ENCODE assay signal across 26 mouse cellular contexts in the genomic region with DNA sequence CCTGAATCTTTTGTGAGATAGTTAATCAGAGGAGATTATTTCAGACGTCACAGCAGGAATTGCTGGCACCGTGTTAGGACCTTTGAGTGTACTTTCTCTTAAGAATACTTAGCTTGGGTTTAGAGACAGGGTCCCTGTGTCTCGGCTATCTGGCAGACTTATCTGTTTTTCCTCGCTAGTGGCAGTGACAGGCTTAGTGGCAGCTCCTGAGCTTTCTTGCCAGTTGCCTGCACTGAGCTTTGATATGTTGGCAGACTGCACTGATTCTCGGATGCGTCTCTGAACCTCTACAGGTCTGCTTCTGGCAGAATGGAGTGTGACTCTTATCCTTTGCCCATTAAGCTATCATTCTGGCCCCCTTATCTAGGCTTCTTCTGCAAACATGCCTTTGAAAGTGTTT. TPM values are rescaled to one million over a fixed set of nuclear protein-coding genes. Genes with fewer than 3 reads are reported as not detected.
A peak's percentile ranks its signal among the peaks of the same experiment; 100 is the strongest.
DNase-seq lines count a peak whose midpoint lies in the region; ATAC-seq and TF ChIP-seq lines count a peak whose summit lies in the region.
"Had no signal": no experiment of that assay in that cellular context is flagged by ENCODE, and none has a peak within 500 bp of the region (broad histone marks: within the 10 kb centered on the region; RNA-seq: fewer than 3 reads in every experiment).

No protein-coding gene starts in this region.

- 28% methylated on average over 6 of the region's 6 CpGs for WGBS in heart, embryonic 10.5 days
- 25% methylated on average over 6 of the region's 6 CpGs for WGBS in heart, embryonic 15.5 days

- H3K36me3 ChIP-seq in heart, embryonic 10.5 days = peaks cover 40% of the 10 kb centered on the region
- H3K36me3 ChIP-seq in heart, embryonic 15.5 days = peaks cover 15% of the 10 kb centered on the region; the same call in 1 of the 2 replicates

- peak overlapping the region; percentile 29 for H3K4me2 ChIP-seq in heart, embryonic 15.5 days
- H3K4me2 ChIP-seq: embryonic facial prominence, embryonic 15.5 days; kidney, embryonic 15.5 days; limb, embryonic 12.5 days; liver, embryonic 15.5 days; lung, embryonic 15.5 days; midbrain, embryonic 12.5 days; neural tube, embryonic 13.5 days had no signal

- peak; percentile 29 to 65 for DNase-seq in cerebellum, postnatal 14 days
- no peak for DNase-seq in heart, embryonic 10.5 days (ENCODE audit: low spot score)
- no peak for DNase-seq in heart, adult 9 months (ENCODE audit: low spot score in 2 of 2)
- DNase-seq in heart, adult 8-10 months (ENCODE audit: low spot score) = no peak
- peak; percentile 66 for DNase-seq in brain, embryonic 14.5 days (ENCODE audit: low read depth)
- DNase-seq in layer of hippocampus, postnatal 14 days (ENCODE audit: low spot score in 2 of 2) = no peak
- DNase-seq: adrenal gland, postnatal 10 days; cerebellum, adult 18-20 months; gastrocnemius, postnatal 10 days; kidney, adult 18-20 months; kidney, postnatal 25 days; lung, postnatal 36 days had no signal

- H3K9ac ChIP-seq in heart, embryonic 15.5 days = no peak overlapping the region
- H3K9ac ChIP-seq: embryonic facial prominence, embryonic 15.5 days; kidney, embryonic 15.5 days; limb, embryonic 12.5 days; liver, embryonic 15.5 days; lung, embryonic 15.5 days; midbrain, embryonic 12.5 days; neural tube, embryonic 13.5 days had no signal

- ATAC-seq in cerebellum, adult (ENCODE audit: insufficient number of reproducible peaks, low FRiP score, low TSS enrichment) = no peak
- ATAC-seq in heart, embryonic 15.5 days (replicated peaks; ENCODE audit: insufficient number of reproducible peaks, insufficient read depth, low FRiP score, low read depth) = peak; percentile 61; the same call in 1 of the 2 replicates
- ATAC-seq: hindbrain, embryonic 16.5 days; Patski had no signal

- H3K4me3 ChIP-seq in heart, embryonic 10.5 days = peak overlapping the region; percentile 24; the same call in 1 of the 2 replicates
- H3K4me3 ChIP-seq in heart, embryonic 15.5 days = no peak overlapping the region
- H3K4me3 ChIP-seq: embryonic facial prominence, embryonic 10.5 days; embryonic facial prominence, embryonic 15.5 days; kidney, embryonic 15.5 days; left cerebral cortex, adult 2 months; limb, embryonic 12.5 days; liver, embryonic 15.5 days; lung, embryonic 15.5 days; midbrain, embryonic 12.5 days; neural tube, embryonic 13.5 days had no signal

- no peak for TF ChIP-seq POLR2A in brain, embryonic 14.5 days (IDR thresholded peaks at IDR 0.05; ENCODE audit: borderline replicate concordance, extremely low read depth, insufficient read depth, insufficient read length, poor library complexity, severe bottlenecking)

- no peaks in the 10 kb centered on the region for H3K9me3 ChIP-seq in heart, embryonic 10.5 days
- H3K9me3 ChIP-seq in heart, embryonic 15.5 days (replicated peaks) = no peaks in the 10 kb centered on the region
- H3K9me3 ChIP-seq: embryonic facial prominence, embryonic 10.5 days; embryonic facial prominence, embryonic 15.5 days; G1E; kidney, embryonic 15.5 days; limb, embryonic 12.5 days; liver, embryonic 15.5 days; lung, embryonic 15.5 days; midbrain, embryonic 12.5 days; neural tube, embryonic 13.5 days had no signal

- H3K4me1 ChIP-seq in heart, embryonic 10.5 days = peaks cover 33% of the 10 kb centered on the region
- H3K4me1 ChIP-seq in heart, embryonic 15.5 days (replicated peaks) = peaks cover 48% of the 10 kb centered on the region
- H3K4me1 ChIP-seq: embryonic facial prominence, embryonic 10.5 days; embryonic facial prominence, embryonic 15.5 days; kidney, embryonic 15.5 days; limb, embryonic 12.5 days; midbrain, embryonic 12.5 days; neural tube, embryonic 13.5 days had no signal

- H3K27me3 ChIP-seq in heart, embryonic 10.5 days (ENCODE audit: insufficient read depth, poor library complexity, severe bottlenecking) = no peaks in the 10 kb centered on the region
- no peaks in the 10 kb centered on the region for H3K27me3 ChIP-seq in heart, embryonic 15.5 days
- H3K27me3 ChIP-seq: embryonic facial prominence, embryonic 15.5 days; kidney, embryonic 15.5 days; limb, embryonic 12.5 days; liver, embryonic 15.5 days; lung, embryonic 15.5 days; midbrain, embryonic 12.5 days; neural tube, embryonic 13.5 days; Patski had no signal

- no peak for TF ChIP-seq CTCF in brain, embryonic 14.5 days (IDR thresholded peaks at IDR 0.05; ENCODE audit: borderline replicate concordance, extremely low read depth, insufficient read depth, insufficient read length)

- peak overlapping the region; percentile 77; the same call in 1 of the 2 replicates for H3K27ac ChIP-seq in heart, embryonic 10.5 days
- H3K27ac ChIP-seq in heart, embryonic 15.5 days = peak overlapping the region; percentile 64
- H3K27ac ChIP-seq: embryonic facial prominence, embryonic 10.5 days; embryonic facial prominence, embryonic 15.5 days; kidney, embryonic 15.5 days; left cerebral cortex, adult 2 months; limb, embryonic 12.5 days; liver, embryonic 15.5 days; lung, embryonic 15.5 days; midbrain, embryonic 12.5 days; neural tube, embryonic 13.5 days had no signal

RNA-seq across cellular contexts. Expression of gene Cacna1d, which starts 3.7 kb away (rescaled TPM):
- polyA plus RNA-seq in heart, embryonic 10.5 days (2016; fragmentation: Nextera tagmentation; extraction: Ambion mirVana) = 8.5 and 12.8 TPM in 2 replicates
- 5.3 and 7.2 TPM in 2 replicates for polyA plus RNA-seq in heart, embryonic 15.5 days (2015; fragmentation: Nextera tagmentation; extraction: Ambion mirVana)
- 1 to 10 TPM; 1.9 to 2.8 (median 2.4) TPM for total RNA-seq in heart, adult 8-10 months (2022)
- 29.9 and 34.7 TPM in 2 replicates for polyA plus RNA-seq in brain, embryonic 14.5 days (2012; rRNA removed)
- total RNA-seq in layer of hippocampus, postnatal 14 days (2021) = 10 to 100 TPM; 49.8 to 56.7 TPM

RNA-seq across cellular contexts. Expression of gene Dcp1a, which starts 15.7 kb away (rescaled TPM):
- polyA plus RNA-seq in heart, embryonic 10.5 days (2016; fragmentation: Nextera tagmentation; extraction: Ambion mirVana) = 24.2 and 24.8 TPM in 2 replicates
- polyA plus RNA-seq in heart, embryonic 15.5 days (2015; fragmentation: Nextera tagmentation; extraction: Ambion mirVana) = 13.3 and 17.7 TPM in 2 replicates
- 10 to 100 TPM in 2 of 4 experiments, 1 to 10 TPM in 2; 9.0 to 11.3 (median 10.5) TPM for total RNA-seq in heart, adult 8-10 months (2022)
- 33.5 and 35.4 TPM in 2 replicates for polyA plus RNA-seq in brain, embryonic 14.5 days (2012; rRNA removed)
- 10 to 100 TPM; 19.3 to 21.5 TPM for total RNA-seq in layer of hippocampus, postnatal 14 days (2021)

RNA-seq across cellular contexts. Expression of gene Tkt, which starts 53.2 kb away (rescaled TPM):
- 122 and 199 TPM in 2 replicates for polyA plus RNA-seq in heart, embryonic 10.5 days (2016; fragmentation: Nextera tagmentation; extraction: Ambion mirVana)
- 65.8 and 112 TPM in 2 replicates for polyA plus RNA-seq in heart, embryonic 15.5 days (2015; fragmentation: Nextera tagmentation; extraction: Ambion mirVana)
- total RNA-seq in heart, adult 8-10 months (2022) = 10 to 100 TPM; 21.4 to 28.7 (median 28.1) TPM
- 224 and 241 TPM in 2 replicates for polyA plus RNA-seq in brain, embryonic 14.5 days (2012; rRNA removed)
- 100 to 1,000 TPM; 170 to 200 TPM for total RNA-seq in layer of hippocampus, postnatal 14 days (2021)

Comparison
In these comparisons a context has a peak if more than half of its experiments do, and no peak if none do; other contexts are left out.
1. DNase-seq: peak in cerebellum, postnatal 14 days (2 of 2) and brain, embryonic 14.5 days (single experiment); none in heart, embryonic 10.5 days (single experiment), heart, adult 9 months (0 of 2), heart, adult 8-10 months (single experiment) and layer of hippocampus, postnatal 14 days (0 of 2).